Mouse (Mus musculus): ENCODE measurements at regions not wholly inside any gene's neighbourhood (a gene's known extent, or its start where the extent isn't known, plus 50 kb on each side); places are given as distances from the start of the nearest gene placed in this dataset.
A peak's percentile ranks its signal among the peaks of the same experiment; 100 is the strongest.

DNA sequence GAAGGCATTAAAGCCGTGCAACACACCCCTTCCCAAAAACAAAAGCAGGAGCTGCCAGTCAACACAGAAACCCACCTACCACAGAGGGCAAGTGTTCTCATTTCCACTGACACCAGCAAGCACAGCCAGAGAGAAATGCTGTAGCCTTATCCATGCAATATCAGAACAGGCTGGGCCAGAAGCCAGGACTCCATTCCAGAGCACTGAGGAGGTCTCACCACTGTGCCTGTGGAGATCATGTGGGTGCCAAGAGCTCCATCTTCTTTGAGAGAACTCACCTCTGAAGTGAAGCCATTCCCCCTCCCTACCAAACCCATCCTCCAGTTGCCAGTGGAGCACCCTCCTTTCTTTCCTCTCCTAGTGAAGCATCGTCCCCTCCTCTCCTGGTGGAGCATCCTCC, 270.7 kb upstream of the Hs6st1 start:
- Histone ChIP-seq H3K27me3 (replicated peaks; ENCODE audit: control insufficient read depth, insufficient read depth, low read length) (no peaks in the 10 kb centered on the region), H3K9ac (ENCODE audit: low read depth, low read length) (no peak overlapping the region), H3K4me2 (ENCODE audit: low read length) (no peak overlapping the region), H3K27ac (ENCODE audit: low read depth, low read length) (no peak overlapping the region), H3K4me3 (ENCODE audit: low read length) (no peak overlapping the region), H3K36me3 (ENCODE audit: control insufficient read depth, insufficient read depth, low read length) (no peaks in the 10 kb centered on the region), H3K9me3 (ENCODE audit: control insufficient read depth, low read length) (no peaks in the 10 kb centered on the region), H3K4me1 (ENCODE audit: control insufficient read depth, insufficient read depth, low read depth, low read length) (no peaks in the 10 kb centered on the region)
- WGBS, result 84% methylated on average over 2 of the region's 2 CpGs
- ATAC-seq, result no peak

DNA sequence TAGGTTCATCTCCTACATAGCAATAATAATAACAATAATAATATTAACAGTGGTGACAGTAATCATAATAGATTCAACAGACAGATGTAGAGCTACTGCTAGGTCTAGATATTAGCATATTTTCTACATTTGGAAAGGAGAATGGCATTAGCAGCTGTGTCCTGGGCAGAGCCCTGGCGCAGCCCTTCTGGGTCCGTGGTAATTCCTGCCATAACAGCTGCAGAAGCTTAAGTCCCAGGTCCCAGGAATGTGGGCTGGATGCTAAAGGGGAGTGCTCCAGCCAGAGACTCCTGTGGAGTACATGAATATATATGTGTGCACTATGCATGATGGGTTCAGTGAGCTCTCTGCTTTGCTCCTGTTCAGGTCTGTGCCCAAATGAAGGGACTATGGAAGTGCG, 262.7 kb upstream of the Hs6st1 start:
- 68% methylated on average over 3 of the region's 3 CpGs for WGBS
- H3K27ac ChIP-seq (ENCODE audit: low read depth, low read length), result no peak overlapping the region
- ATAC-seq, result no peak
- no peaks in the 10 kb centered on the region for H3K27me3 ChIP-seq (replicated peaks; ENCODE audit: control insufficient read depth, insufficient read depth, low read length)
- no peak overlapping the region for H3K4me2 ChIP-seq (ENCODE audit: low read length)
- H3K9ac ChIP-seq (ENCODE audit: low read depth, low read length), result no peak overlapping the region
- no peak overlapping the region for H3K4me3 ChIP-seq (ENCODE audit: low read length)
- peaks cover 4% of the 10 kb centered on the region for H3K4me1 ChIP-seq (ENCODE audit: control insufficient read depth, insufficient read depth, low read depth, low read length)
- no peaks in the 10 kb centered on the region for H3K36me3 ChIP-seq (ENCODE audit: control insufficient read depth, insufficient read depth, low read length)
- no peaks in the 10 kb centered on the region for H3K9me3 ChIP-seq (ENCODE audit: control insufficient read depth, low read length)

DNA sequence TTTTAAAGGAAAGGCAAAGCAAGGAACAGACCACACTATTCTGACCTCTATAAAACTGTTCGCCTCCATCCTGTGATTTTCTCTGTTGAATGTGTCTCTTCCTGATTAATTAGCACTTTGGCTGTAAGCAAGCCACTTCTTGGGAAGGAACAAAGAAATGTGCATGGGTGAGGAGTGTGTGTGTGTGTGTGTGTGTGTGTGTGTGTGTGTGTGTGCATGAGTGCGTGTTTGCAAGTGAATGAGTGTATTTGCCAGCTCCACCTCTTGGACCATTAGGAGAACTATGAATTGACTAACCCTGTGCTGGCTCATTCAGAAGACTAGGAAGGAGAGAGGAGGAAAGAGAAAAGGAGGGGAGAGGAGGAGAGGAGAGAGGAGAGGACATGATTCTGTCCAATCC, 261.9 kb upstream of the Hs6st1 start:
- Histone ChIP-seq H3K27me3 (replicated peaks; ENCODE audit: control insufficient read depth, insufficient read depth, low read length) (no peaks in the 10 kb centered on the region), H3K4me1 (ENCODE audit: control insufficient read depth, insufficient read depth, low read depth, low read length) (peaks cover 4% of the 10 kb centered on the region), H3K36me3 (ENCODE audit: control insufficient read depth, insufficient read depth, low read length) (no peaks in the 10 kb centered on the region), H3K4me3 (ENCODE audit: low read length) (no peak overlapping the region), H3K4me2 (ENCODE audit: low read length) (no peak overlapping the region), H3K9me3 (ENCODE audit: control insufficient read depth, low read length) (no peaks in the 10 kb centered on the region), H3K9ac (ENCODE audit: low read depth, low read length) (no peak overlapping the region), H3K27ac (ENCODE audit: low read depth, low read length) (no peak overlapping the region)
- 43% methylated on average over 2 of the region's 2 CpGs for WGBS
- ATAC-seq, result peak; percentile 31; the same call in 1 of the 2 replicates

DNA sequence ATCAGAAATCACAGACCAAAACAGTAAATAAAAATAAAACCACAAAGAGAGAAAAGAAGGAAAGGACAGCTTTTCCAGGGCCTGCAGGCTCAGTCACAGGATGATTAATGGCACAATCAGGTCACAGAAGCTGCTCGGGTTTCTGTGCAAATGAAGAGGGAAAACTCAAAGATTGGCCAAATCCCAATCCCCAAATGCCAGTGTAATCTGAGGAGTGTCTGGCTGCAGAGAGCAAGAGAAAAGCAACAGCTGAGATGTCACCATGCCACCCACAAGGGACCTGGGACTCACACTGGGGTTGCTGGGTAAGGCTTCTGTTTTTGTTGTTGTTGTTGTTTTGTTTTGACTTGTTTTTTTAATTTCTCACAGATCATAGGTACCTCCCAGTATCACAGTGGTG, 261.5 kb upstream of the Hs6st1 start:
- Histone ChIP-seq H3K27me3 (replicated peaks; ENCODE audit: control insufficient read depth, insufficient read depth, low read length) (no peaks in the 10 kb centered on the region), H3K4me1 (ENCODE audit: control insufficient read depth, insufficient read depth, low read depth, low read length) (peaks cover 5% of the 10 kb centered on the region), H3K36me3 (ENCODE audit: control insufficient read depth, insufficient read depth, low read length) (no peaks in the 10 kb centered on the region), H3K4me3 (ENCODE audit: low read length) (no peak overlapping the region), H3K9me3 (ENCODE audit: control insufficient read depth, low read length) (no peaks in the 10 kb centered on the region), H3K4me2 (ENCODE audit: low read length) (no peak overlapping the region), H3K9ac (ENCODE audit: low read depth, low read length) (no peak overlapping the region), H3K27ac (ENCODE audit: low read depth, low read length) (no peak overlapping the region)
- 0% methylated on average over 1 of the region's 1 CpGs for WGBS
- ATAC-seq, result peak; percentile 31; the same call in 1 of the 2 replicates

DNA sequence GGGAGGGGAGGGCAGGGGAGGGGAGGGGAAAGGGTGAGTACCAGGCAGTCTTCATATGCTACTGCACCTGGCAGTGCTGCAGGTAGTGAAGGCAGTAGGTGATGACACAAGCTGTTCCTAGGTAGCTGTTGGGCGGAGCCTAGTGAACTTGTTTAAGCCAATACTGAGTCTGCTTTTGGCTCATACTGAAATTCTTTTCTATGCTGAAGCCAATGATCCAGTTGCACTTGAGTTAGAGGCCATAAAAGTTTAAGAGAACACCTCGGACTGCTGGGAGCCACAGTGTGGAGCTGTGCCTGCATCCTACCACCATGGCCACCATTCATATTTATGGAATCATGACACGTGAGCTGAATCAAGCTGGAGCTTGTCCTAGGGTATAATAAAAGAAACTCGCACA, 259.3 kb upstream of the Hs6st1 start:
- H3K4me3 ChIP-seq (ENCODE audit: low read length), result no peak overlapping the region
- WGBS, result 84% methylated on average over 4 of the region's 4 CpGs
- no peak overlapping the region for H3K4me2 ChIP-seq (ENCODE audit: low read length)
- peaks cover 6% of the 10 kb centered on the region for H3K4me1 ChIP-seq (ENCODE audit: control insufficient read depth, insufficient read depth, low read depth, low read length)
- no peaks in the 10 kb centered on the region for H3K27me3 ChIP-seq (replicated peaks; ENCODE audit: control insufficient read depth, insufficient read depth, low read length)
- ATAC-seq, result no peak
- no peak overlapping the region for H3K27ac ChIP-seq (ENCODE audit: low read depth, low read length)
- H3K36me3 ChIP-seq (ENCODE audit: control insufficient read depth, insufficient read depth, low read length), result no peaks in the 10 kb centered on the region
- H3K9ac ChIP-seq (ENCODE audit: low read depth, low read length), result no peak overlapping the region
- H3K9me3 ChIP-seq (ENCODE audit: control insufficient read depth, low read length), result no peaks in the 10 kb centered on the region

DNA sequence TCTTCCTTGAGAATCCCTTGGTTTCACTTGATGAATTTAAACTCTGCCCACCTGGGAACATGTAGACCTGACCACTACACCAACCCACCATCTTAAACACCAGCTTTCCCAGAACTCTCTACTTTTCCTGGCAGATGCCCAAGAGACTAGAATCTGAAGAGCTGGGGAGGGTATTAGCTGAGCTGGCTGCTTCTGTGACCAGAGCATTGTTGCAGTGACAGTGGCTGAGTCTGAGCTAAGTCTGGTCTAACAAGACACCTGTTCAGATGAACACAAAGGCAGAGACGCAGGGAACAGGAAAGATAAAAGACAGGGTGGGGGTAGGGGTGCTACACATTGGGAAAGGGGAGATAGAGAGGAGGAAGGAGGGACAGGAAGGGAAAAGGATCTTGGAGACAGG, 258.9 kb upstream of the Hs6st1 start:
- no peak for ATAC-seq
- Histone ChIP-seq H3K9ac (ENCODE audit: low read depth, low read length) (no peak overlapping the region), H3K4me1 (ENCODE audit: control insufficient read depth, insufficient read depth, low read depth, low read length) (peaks cover 6% of the 10 kb centered on the region), H3K9me3 (ENCODE audit: control insufficient read depth, low read length) (no peaks in the 10 kb centered on the region), H3K27ac (ENCODE audit: low read depth, low read length) (no peak overlapping the region), H3K27me3 (replicated peaks; ENCODE audit: control insufficient read depth, insufficient read depth, low read length) (no peaks in the 10 kb centered on the region), H3K36me3 (ENCODE audit: control insufficient read depth, insufficient read depth, low read length) (no peaks in the 10 kb centered on the region), H3K4me3 (ENCODE audit: low read length) (no peak overlapping the region), H3K4me2 (ENCODE audit: low read length) (no peak overlapping the region)
- WGBS, result 56% methylated on average over 1 of the region's 1 CpGs

DNA sequence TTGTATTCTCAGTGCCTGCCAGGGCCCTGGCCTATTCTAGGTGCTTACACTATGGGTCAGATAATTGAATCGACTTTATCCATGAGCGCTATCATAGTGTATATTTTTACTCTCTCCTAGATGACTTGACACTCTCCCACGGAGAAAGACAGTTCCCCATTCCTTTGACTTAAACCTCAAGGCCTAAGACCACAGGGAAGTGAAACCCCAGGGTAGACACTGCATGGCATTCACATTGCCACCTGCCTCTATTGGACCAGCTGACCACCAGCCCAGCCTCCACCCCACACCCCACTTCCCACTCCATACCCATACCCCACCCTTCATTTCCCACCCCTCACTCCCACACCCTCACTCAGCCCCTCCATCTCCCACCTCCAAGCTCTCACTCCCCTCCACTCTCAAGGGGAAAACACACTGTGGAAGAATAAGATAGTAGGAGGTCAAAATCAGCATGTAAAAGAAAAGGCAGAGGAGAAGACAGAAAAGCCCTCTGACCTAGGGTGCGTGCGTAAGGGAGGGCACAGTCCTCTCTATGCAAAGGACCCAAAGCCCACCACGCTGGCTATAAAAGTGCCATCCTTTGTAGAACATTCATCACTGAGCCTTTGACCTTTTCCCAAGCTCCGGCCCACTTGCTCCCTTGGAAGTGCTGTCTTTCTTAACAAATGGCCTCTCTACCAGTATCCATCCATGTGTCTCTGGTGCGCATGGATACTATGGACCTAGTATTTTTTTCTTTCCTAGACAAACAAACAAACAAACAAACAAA, 257.4 kb upstream of the Hs6st1 start:
- Histone ChIP-seq H3K27me3 (replicated peaks; ENCODE audit: control insufficient read depth, insufficient read depth, low read length) (no peaks in the 10 kb centered on the region), H3K27ac (ENCODE audit: low read depth, low read length) (no peak overlapping the region), H3K9me3 (ENCODE audit: control insufficient read depth, low read length) (no peaks in the 10 kb centered on the region), H3K4me1 (ENCODE audit: control insufficient read depth, insufficient read depth, low read depth, low read length) (peaks cover 6% of the 10 kb centered on the region), H3K4me3 (ENCODE audit: low read length) (no peak overlapping the region), H3K9ac (ENCODE audit: low read depth, low read length) (no peak overlapping the region), H3K4me2 (ENCODE audit: low read length) (no peak overlapping the region), H3K36me3 (ENCODE audit: control insufficient read depth, insufficient read depth, low read length) (no peaks in the 10 kb centered on the region)
- ATAC-seq, result no peak
- WGBS, result 62% methylated on average over 8 of the region's 8 CpGs

DNA sequence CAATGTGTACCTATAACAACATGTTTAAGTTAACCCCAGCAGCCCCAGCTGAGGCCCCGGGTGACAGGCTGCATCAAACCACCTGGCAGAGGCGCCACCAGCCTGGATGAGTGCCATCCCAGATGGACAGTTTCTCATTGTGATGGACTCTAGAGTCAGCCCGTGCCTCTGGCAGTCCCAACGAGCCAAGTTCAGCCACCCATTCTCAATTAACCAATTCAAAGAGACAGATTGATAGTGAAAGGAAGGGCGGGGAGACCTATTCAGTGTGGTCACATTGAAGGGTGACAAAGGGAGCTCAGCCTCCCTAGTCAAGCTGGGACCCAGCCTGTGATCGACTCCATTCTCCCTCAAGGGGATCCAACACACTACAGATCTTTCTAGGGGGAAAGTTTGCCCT, 256.8 kb upstream of the Hs6st1 start:
- WGBS, result 30% methylated on average over 6 of the region's 6 CpGs
- no peak overlapping the region for H3K9ac ChIP-seq (ENCODE audit: low read depth, low read length)
- no peak overlapping the region for H3K27ac ChIP-seq (ENCODE audit: low read depth, low read length)
- no peaks in the 10 kb centered on the region for H3K27me3 ChIP-seq (replicated peaks; ENCODE audit: control insufficient read depth, insufficient read depth, low read length)
- H3K4me3 ChIP-seq (ENCODE audit: low read length), result no peak overlapping the region
- no peaks in the 10 kb centered on the region for H3K9me3 ChIP-seq (ENCODE audit: control insufficient read depth, low read length)
- H3K4me2 ChIP-seq (ENCODE audit: low read length), result no peak overlapping the region
- ATAC-seq, result peak; percentile 68
- H3K4me1 ChIP-seq (ENCODE audit: control insufficient read depth, insufficient read depth, low read depth, low read length), result peaks cover 6% of the 10 kb centered on the region
- H3K36me3 ChIP-seq (ENCODE audit: control insufficient read depth, insufficient read depth, low read length), result no peaks in the 10 kb centered on the region

DNA sequence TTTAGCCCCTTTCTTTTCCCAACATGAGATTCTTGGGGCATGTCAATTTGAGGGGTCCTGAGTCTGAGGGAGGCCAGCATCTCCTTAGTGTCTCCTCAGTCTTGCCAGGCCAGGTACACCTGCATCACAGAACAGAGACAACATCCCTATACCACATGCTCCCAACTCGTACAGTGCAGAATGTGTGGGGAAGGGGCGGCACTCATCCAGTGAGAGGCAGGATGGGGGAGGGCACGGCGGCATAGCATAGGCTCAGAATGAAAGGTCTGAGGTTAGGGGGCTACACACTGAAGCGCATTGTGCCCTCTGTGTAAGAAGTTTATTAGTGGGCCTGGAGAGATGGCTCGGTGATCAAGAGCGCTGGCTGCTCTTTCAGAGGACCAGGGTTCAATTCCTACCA, 256.4 kb upstream of the Hs6st1 start:
- 72% methylated on average over 7 of the region's 7 CpGs for WGBS
- no peaks in the 10 kb centered on the region for H3K9me3 ChIP-seq (ENCODE audit: control insufficient read depth, low read length)
- H3K27me3 ChIP-seq (replicated peaks; ENCODE audit: control insufficient read depth, insufficient read depth, low read length), result no peaks in the 10 kb centered on the region
- no peak overlapping the region for H3K4me3 ChIP-seq (ENCODE audit: low read length)
- H3K36me3 ChIP-seq (ENCODE audit: control insufficient read depth, insufficient read depth, low read length), result no peaks in the 10 kb centered on the region
- no peak overlapping the region for H3K9ac ChIP-seq (ENCODE audit: low read depth, low read length)
- peaks cover 6% of the 10 kb centered on the region for H3K4me1 ChIP-seq (ENCODE audit: control insufficient read depth, insufficient read depth, low read depth, low read length)
- ATAC-seq, result peak; percentile 46; the same call in 1 of the 2 replicates
- no peak overlapping the region for H3K4me2 ChIP-seq (ENCODE audit: low read length)
- no peak overlapping the region for H3K27ac ChIP-seq (ENCODE audit: low read depth, low read length)

All from hindbrain, embryonic 16.5 days (tissue).